Mouse (Mus musculus) macrophage (primary cell): ENCODE results near the gene Nr6a1. TPM values are rescaled to one million over a fixed set of nuclear protein-coding genes. Genes with fewer than 3 reads are reported as not detected.

ENCODE experiments used
- H3K27ac ChIP-seq: fragments of 350-480 bp; formaldehyde crosslinking; 2 replicates; pipeline ENCODE4 v1.9.0; 2021
- H3K36me3 ChIP-seq: fragments of 350-480 bp; formaldehyde crosslinking; 2 replicates; pipeline ENCODE4 v1.9.0; 2021; ENCODE audit errors: inconsistent target
- H3K4me3 ChIP-seq: fragments of 350-480 bp; formaldehyde crosslinking; 2 replicates; pipeline ENCODE4 v1.9.0; 2021; ENCODE audit errors: inconsistent target
- H3K79me2 ChIP-seq: fragments of 350-480 bp; formaldehyde crosslinking; 2 replicates; pipeline ENCODE4 v1.9.0; 2021; ENCODE audit errors: inconsistent target
- WGBS: methylation state at CpG from one replicate; pipeline ENCODE4 v1.1.7; 2026; ENCODE audit warnings: inconsistent platforms; ENCODE audit not compliant: missing documents; 5-methylcytosine and 5-hydroxymethylcytosine counted together
- polyA plus RNA-seq: library from polyadenylated mRNA; stranded (reverse); fragments of 250-400 nt; gene quantifications from 3 replicates; pipeline ENCODE4 v1.2.4, GENCODE M21; 2018; ENCODE audit warnings: inconsistent platforms

The Nr6a1 gene
- polyA plus RNA-seq, 1 experiment from 2014 or later, result 1.0 TPM

GRCm38 (mm10) chr2:38925171-38926080 lies 2.1 kb downstream of the Nr6a1 start:
- 4% methylated on average over 50 of the region's 51 CpGs for WGBS
- H3K27ac ChIP-seq, result no peak overlapping the region
- H3K79me2 ChIP-seq, result no peaks in the 10 kb centered on the region
- peak overlapping the region; percentile 66 for H3K4me3 ChIP-seq
- no peaks in the 10 kb centered on the region for H3K36me3 ChIP-seq

GRCm38 (mm10) chr2:38924571-38924970 lies 2.9 kb downstream of the Nr6a1 start:
- WGBS, result 64% methylated on average over 10 of the region's 10 CpGs
- Histone ChIP-seq H3K27ac (no peak overlapping the region), H3K79me2 (no peaks in the 10 kb centered on the region), H3K36me3 (no peaks in the 10 kb centered on the region), H3K4me3 (no peak overlapping the region)

GRCm38 (mm10) chr2:38923911-38924310 lies 3.6 kb downstream of the Nr6a1 start:
- H3K4me3 ChIP-seq, result no peak overlapping the region
- no peak overlapping the region for H3K27ac ChIP-seq
- H3K36me3 ChIP-seq, result no peaks in the 10 kb centered on the region
- H3K79me2 ChIP-seq, result no peaks in the 10 kb centered on the region
- WGBS, result 78% methylated on average over 2 of the region's 2 CpGs

GRCm38 (mm10) chr2:38923471-38923870 lies 4.0 kb downstream of the Nr6a1 start:
- Histone ChIP-seq H3K36me3 (no peaks in the 10 kb centered on the region), H3K4me3 (no peak overlapping the region), H3K27ac (no peak overlapping the region), H3K79me2 (no peaks in the 10 kb centered on the region)
- 76% methylated on average over 3 of the region's 3 CpGs for WGBS

GRCm38 (mm10) chr2:38921374-38921773 lies 6.1 kb downstream of the Nr6a1 start:
- Histone ChIP-seq H3K79me2 (no peaks in the 10 kb centered on the region), H3K4me3 (no peak overlapping the region), H3K36me3 (no peaks in the 10 kb centered on the region), H3K27ac (no peak overlapping the region)
- WGBS, result 42% methylated on average over 1 of the region's 1 CpGs

- H3K36me3 ChIP-seq, result no peaks in the 10 kb centered on the region
- no peaks in the 10 kb centered on the region for H3K79me2 ChIP-seq
- 93% methylated on average over 4 of the region's 4 CpGs for WGBS
- no peak overlapping the region for H3K4me3 ChIP-seq
- H3K27ac ChIP-seq, result no peak overlapping the region
Observed at GRCm38 (mm10) chr2:38916947-38917691, 10.4 kb downstream of the Nr6a1 start.

- Histone ChIP-seq H3K27ac (no peak overlapping the region), H3K36me3 (no peaks in the 10 kb centered on the region), H3K4me3 (no peak overlapping the region), H3K79me2 (no peaks in the 10 kb centered on the region)
- 52% methylated on average over 4 of the region's 4 CpGs for WGBS
Observed at GRCm38 (mm10) chr2:38914965-38915364, 12.5 kb downstream of the Nr6a1 start.

GRCm38 (mm10) chr2:38914517-38914916 lies 13.0 kb downstream of the Nr6a1 start:
- Histone ChIP-seq H3K27ac (no peak overlapping the region), H3K79me2 (no peaks in the 10 kb centered on the region), H3K4me3 (no peak overlapping the region), H3K36me3 (no peaks in the 10 kb centered on the region)
- WGBS, result 89% methylated on average over 1 of the region's 1 CpGs

- 83% methylated on average over 1 of the region's 1 CpGs for WGBS
- Histone ChIP-seq H3K79me2 (no peaks in the 10 kb centered on the region), H3K27ac (no peak overlapping the region), H3K4me3 (no peak overlapping the region), H3K36me3 (no peaks in the 10 kb centered on the region)
Observed at GRCm38 (mm10) chr2:38908604-38909003, 18.9 kb downstream of the Nr6a1 start.

GRCm38 (mm10) chr2:38906097-38906496 lies 21.4 kb downstream of the Nr6a1 start:
- WGBS, result 82% methylated on average over 5 of the region's 5 CpGs
- Histone ChIP-seq H3K27ac (no peak overlapping the region), H3K36me3 (no peaks in the 10 kb centered on the region), H3K79me2 (no peaks in the 10 kb centered on the region), H3K4me3 (no peak overlapping the region)

GRCm38 (mm10) chr2:38904290-38904689 lies 23.2 kb downstream of the Nr6a1 start:
- H3K36me3 ChIP-seq, result no peaks in the 10 kb centered on the region
- 100% methylated on average over 1 of the region's 1 CpGs for WGBS
- H3K79me2 ChIP-seq, result no peaks in the 10 kb centered on the region
- no peak overlapping the region for H3K4me3 ChIP-seq
- no peak overlapping the region for H3K27ac ChIP-seq

- Histone ChIP-seq H3K36me3 (no peaks in the 10 kb centered on the region), H3K79me2 (no peaks in the 10 kb centered on the region), H3K27ac (no peak overlapping the region), H3K4me3 (no peak overlapping the region)
Observed at GRCm38 (mm10) chr2:38902866-38903265, 24.6 kb downstream of the Nr6a1 start.

GRCm38 (mm10) chr2:38880907-38881672 lies 46.4 kb downstream of the Nr6a1 start:
- H3K36me3 ChIP-seq, result no peaks in the 10 kb centered on the region
- no peaks in the 10 kb centered on the region for H3K79me2 ChIP-seq
- whole genome bisulfite sequencing, result 97% methylated on average over 5 of the region's 5 CpGs
- H3K27ac ChIP-seq, result no peak overlapping the region
- no peak overlapping the region for H3K4me3 ChIP-seq

GRCm38 (mm10) chr2:38874544-38875108 lies 52.9 kb downstream of the Nr6a1 start:
- Histone ChIP-seq H3K27ac (no peak overlapping the region), H3K4me3 (no peak overlapping the region), H3K36me3 (no peaks in the 10 kb centered on the region), H3K79me2 (no peaks in the 10 kb centered on the region)
- WGBS, result 100% methylated on average over 1 of the region's 1 CpGs
